Mouse (Mus musculus): ENCODE measurements around the gene Fsip1.

Gene Fsip1

GRCm38 (mm10) chr2:118087044-118087726 lies 169.6 kb downstream of the Fsip1 start:
- DNase-seq (ENCODE audit: low spot score) = no peak

GRCm38 (mm10) chr2:118085647-118086046 lies 171.1 kb downstream of the Fsip1 start:
- DNase-seq (ENCODE audit: low spot score) = no peak

GRCm38 (mm10) chr2:118084693-118085092 lies 172.1 kb downstream of the Fsip1 start:
- DNase-seq (ENCODE audit: low spot score) = no peak

GRCm38 (mm10) chr2:118083652-118084051 lies 173.1 kb downstream of the Fsip1 start:
- no peak for DNase-seq (ENCODE audit: low spot score)

GRCm38 (mm10) chr2:118081581-118081980 lies 175.2 kb downstream of the Fsip1 start:
- no peak for DNase-seq (ENCODE audit: low spot score)
